Mouse (Mus musculus): Measurements from ENCODE around the gene Man2a2. TPM values are rescaled to one million over a fixed set of nuclear protein-coding genes. Genes with fewer than 3 reads are reported as not detected.

Man2a2 gene
- 8.5 and 9.6 TPM in 2 replicates for polyA plus RNA-seq (2015; fragmentation: Nextera tagmentation; extraction: Ambion mirVana)

GRCm38 (mm10) chr7:80371041-80371751, at the start of gene Man2a2:
Gene Man2a2, minus strand, starts transcription at chr7:80371375.
- Histone ChIP-seq H3K4me3 (ENCODE audit: low read depth, low read length) (peak within 1 kb of the TSS; percentile 92), H3K4me1 (ENCODE audit: insufficient read depth, low read depth, low read length) (peaks cover 8% of the 10 kb centered on the region), H3K9me3 (ENCODE audit: low read length) (no peaks in the 10 kb centered on the region), H3K27ac (ENCODE audit: low read length) (peak within 1 kb of the TSS; percentile 87), H3K9ac (replicated peaks; ENCODE audit: low read depth) (peak within 1 kb of the TSS; percentile 64), H3K27me3 (replicated peaks; ENCODE audit: insufficient read depth, low read length) (no peaks in the 10 kb centered on the region), H3K36me3 (ENCODE audit: insufficient read depth, low read length) (0 out of 2 replicates have a peak, but pooled peaks cover 4% of the 10 kb centered on the region), H3K4me2 (replicated peaks; ENCODE audit: low read depth, low read length) (peak within 1 kb of the TSS; percentile 91)
- WGBS, result 0% methylated on average over 52 of the region's 86 CpGs
- DNase-seq (ENCODE audit: low spot score) (peak; percentile 87), ATAC-seq (peak; percentile 81)
- TF ChIP-seq CTCF (IDR thresholded peaks at IDR 0.05) (peak; percentile 79), EP300 (IDR thresholded peaks at IDR 0.05) (no peak)

- no peak for ATAC-seq
Observed at GRCm38 (mm10) chr7:80420586-80420985, 49.4 kb upstream of the Man2a2 start.

GRCm38 (mm10) chr7:80419278-80419677, 48.1 kb upstream of the Man2a2 start:
- Histone ChIP-seq H3K4me2 (replicated peaks; ENCODE audit: low read depth, low read length) (no peak overlapping the region), H3K27me3 (replicated peaks; ENCODE audit: insufficient read depth, low read length) (no peaks in the 10 kb centered on the region), H3K4me3 (ENCODE audit: low read depth, low read length) (no peak overlapping the region), H3K9ac (replicated peaks; ENCODE audit: low read depth) (no peak overlapping the region), H3K9me3 (ENCODE audit: low read length) (no peaks in the 10 kb centered on the region), H3K27ac (ENCODE audit: low read length) (no peak overlapping the region), H3K36me3 (ENCODE audit: insufficient read depth, low read length) (no peaks in the 10 kb centered on the region), H3K4me1 (ENCODE audit: insufficient read depth, low read depth, low read length) (peaks cover 6% of the 10 kb centered on the region; the same call in 1 of the 2 replicates)
- DNase-seq (ENCODE audit: low spot score), result no peak
- WGBS, result 28% methylated on average over 3 of the region's 3 CpGs
- ATAC-seq, result peak; percentile 44
- TF ChIP-seq CTCF (IDR thresholded peaks at IDR 0.05), result no peak
- peak; percentile 54; the same call in 1 of the 2 replicates for TF ChIP-seq EP300 (IDR thresholded peaks at IDR 0.05)

More at GRCm38 (mm10) chr7:80420586-80420985, 49.4 kb upstream of the Man2a2 start:
- no peak for TF ChIP-seq EP300 (IDR thresholded peaks at IDR 0.05)
- TF ChIP-seq CTCF (IDR thresholded peaks at IDR 0.05), result no peak
- no peaks in the 10 kb centered on the region for H3K27me3 ChIP-seq (replicated peaks; ENCODE audit: insufficient read depth, low read length)
- H3K4me3 ChIP-seq (ENCODE audit: low read depth, low read length), result no peak overlapping the region
- 89% methylated on average over 4 of the region's 4 CpGs for WGBS
- no peak overlapping the region for H3K9ac ChIP-seq (replicated peaks; ENCODE audit: low read depth)
- H3K4me2 ChIP-seq (replicated peaks; ENCODE audit: low read depth, low read length), result no peak overlapping the region
- H3K9me3 ChIP-seq (ENCODE audit: low read length), result no peaks in the 10 kb centered on the region
- H3K36me3 ChIP-seq (ENCODE audit: insufficient read depth, low read length), result no peaks in the 10 kb centered on the region
- no peak for DNase-seq (ENCODE audit: low spot score)
- 0 out of 2 replicates have a peak, but pooled peaks cover 3% of the 10 kb centered on the region for H3K4me1 ChIP-seq (ENCODE audit: insufficient read depth, low read depth, low read length)
- H3K27ac ChIP-seq (ENCODE audit: low read length), result no peak overlapping the region

DNA sequence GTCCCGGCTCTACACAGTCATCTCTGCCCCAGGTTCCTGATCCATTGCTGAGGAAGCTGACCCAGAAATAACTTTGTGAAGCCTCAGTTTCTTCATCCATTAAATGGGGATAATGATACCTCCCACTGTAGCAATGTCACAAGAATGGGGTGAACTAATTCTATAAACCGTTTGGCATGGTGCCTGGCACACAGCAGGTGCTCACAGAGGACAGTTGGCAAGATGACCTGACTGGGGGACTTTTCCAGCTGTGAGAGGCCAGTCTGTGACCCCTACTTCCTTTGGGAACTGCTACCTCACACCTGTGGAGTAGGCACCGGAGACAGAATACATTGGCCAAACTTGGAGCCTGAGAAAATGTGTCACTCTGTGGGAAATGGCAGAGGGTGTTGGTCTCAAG, 46.9 kb upstream of the Man2a2 start:
- ATAC-seq, result no peak

DNA sequence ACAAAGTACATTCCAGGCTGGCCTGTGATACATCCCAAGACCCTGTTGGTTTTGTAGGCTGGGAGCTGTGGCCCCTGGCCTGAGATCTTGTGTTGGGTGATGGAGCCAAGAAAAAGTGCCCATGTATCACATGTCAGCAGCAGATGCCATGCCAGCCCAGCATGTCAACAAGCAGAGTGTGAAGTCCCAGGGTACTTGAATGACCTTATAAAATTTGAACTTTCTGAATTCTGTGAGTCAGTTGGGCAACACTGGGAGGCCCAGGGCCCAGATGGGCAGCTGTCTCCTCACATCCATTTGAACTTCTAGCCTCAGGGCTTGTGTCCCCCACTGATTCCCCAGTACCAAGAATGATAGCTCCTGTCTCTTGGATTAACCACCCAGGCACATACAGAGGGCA, 46.4 kb upstream of the Man2a2 start:
- H3K9me3 ChIP-seq (ENCODE audit: low read length), result no peaks in the 10 kb centered on the region
- no peak overlapping the region for H3K4me2 ChIP-seq (replicated peaks; ENCODE audit: low read depth, low read length)
- H3K9ac ChIP-seq (replicated peaks; ENCODE audit: low read depth), result no peak overlapping the region
- H3K36me3 ChIP-seq (ENCODE audit: insufficient read depth, low read length), result no peaks in the 10 kb centered on the region
- H3K4me3 ChIP-seq (ENCODE audit: low read depth, low read length), result no peak overlapping the region
- ATAC-seq, result no peak
- H3K4me1 ChIP-seq (ENCODE audit: insufficient read depth, low read depth, low read length), result peaks cover 3% of the 10 kb centered on the region; the same call in 1 of the 2 replicates
- no peak overlapping the region for H3K27ac ChIP-seq (ENCODE audit: low read length)
- TF ChIP-seq EP300 (IDR thresholded peaks at IDR 0.05) (no peak), CTCF (IDR thresholded peaks at IDR 0.05) (no peak)
- DNase-seq (ENCODE audit: low spot score), result no peak
- no peaks in the 10 kb centered on the region for H3K27me3 ChIP-seq (replicated peaks; ENCODE audit: insufficient read depth, low read length)

More for the DNA sequence above, 46.9 kb upstream of the Man2a2 start:
- DNase-seq (ENCODE audit: low spot score), result no peak
- Histone ChIP-seq H3K4me1 (ENCODE audit: insufficient read depth, low read depth, low read length) (peaks cover 4% of the 10 kb centered on the region; the same call in 1 of the 2 replicates), H3K27ac (ENCODE audit: low read length) (no peak overlapping the region), H3K4me3 (ENCODE audit: low read depth, low read length) (no peak overlapping the region), H3K9ac (replicated peaks; ENCODE audit: low read depth) (no peak overlapping the region), H3K4me2 (replicated peaks; ENCODE audit: low read depth, low read length) (no peak overlapping the region), H3K36me3 (ENCODE audit: insufficient read depth, low read length) (no peaks in the 10 kb centered on the region), H3K9me3 (ENCODE audit: low read length) (no peaks in the 10 kb centered on the region), H3K27me3 (replicated peaks; ENCODE audit: insufficient read depth, low read length) (no peaks in the 10 kb centered on the region)
- TF ChIP-seq CTCF (IDR thresholded peaks at IDR 0.05), result no peak
- no peak for TF ChIP-seq EP300 (IDR thresholded peaks at IDR 0.05)
- 80% methylated on average over 3 of the region's 3 CpGs for WGBS

DNA sequence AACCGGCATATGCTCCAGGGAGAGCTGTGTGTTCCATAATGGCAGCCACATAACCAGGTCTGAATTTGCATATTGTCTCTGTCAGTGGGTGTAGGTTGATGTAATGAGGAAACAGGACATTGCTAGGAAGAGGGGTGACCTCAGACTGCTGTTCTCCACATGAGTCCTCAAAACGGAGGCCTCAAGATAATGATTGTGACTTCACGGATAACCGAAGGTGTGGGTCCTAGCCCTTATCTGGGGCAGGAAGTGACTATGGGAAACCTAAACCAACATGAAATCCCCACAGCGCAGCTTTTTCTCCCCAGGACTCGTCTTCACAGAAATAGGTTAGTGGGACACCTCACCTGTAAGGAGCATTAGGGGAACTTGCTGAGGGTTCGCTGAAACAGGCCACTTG, 45.8 kb upstream of the Man2a2 start:
- no peak overlapping the region for H3K27ac ChIP-seq (ENCODE audit: low read length)

More for the DNA sequence above, 45.8 kb upstream of the Man2a2 start:
- no peak for DNase-seq (ENCODE audit: low spot score)
- Histone ChIP-seq H3K9ac (replicated peaks; ENCODE audit: low read depth) (no peak overlapping the region), H3K4me3 (ENCODE audit: low read depth, low read length) (no peak overlapping the region), H3K9me3 (ENCODE audit: low read length) (no peaks in the 10 kb centered on the region), H3K4me2 (replicated peaks; ENCODE audit: low read depth, low read length) (no peak overlapping the region), H3K36me3 (ENCODE audit: insufficient read depth, low read length) (no peaks in the 10 kb centered on the region), H3K27me3 (replicated peaks; ENCODE audit: insufficient read depth, low read length) (no peaks in the 10 kb centered on the region), H3K4me1 (ENCODE audit: insufficient read depth, low read depth, low read length) (peaks cover 3% of the 10 kb centered on the region; the same call in 1 of the 2 replicates)
- TF ChIP-seq EP300 (IDR thresholded peaks at IDR 0.05) (no peak), CTCF (IDR thresholded peaks at IDR 0.05) (no peak)
- no peak for ATAC-seq
- WGBS, result 63% methylated on average over 7 of the region's 7 CpGs

Data from lung, postnatal 0 days (tissue).